Mouse (Mus musculus) mature B cell (primary cell): Measurements from ENCODE around the gene Tlcd2.
"Not testable (repeated sequence)": the region's sequence is repeated elsewhere in the genome, so short reads cannot be mapped to it uniquely, and the experiment has no call there.

Experiments
- in situ Hi-C: fragments of 300-500 bp; cut with MboI; formaldehyde crosslinking; loops from 2 replicates; pipeline ENCODE4 v1.14.3; 2019

Gene Tlcd2

GRCm38 (mm10) chr11:75450304-75450908 lies 11.1 kb upstream of the Tlcd2 start:
- in situ Hi-C loops = no loop called here

DNA sequence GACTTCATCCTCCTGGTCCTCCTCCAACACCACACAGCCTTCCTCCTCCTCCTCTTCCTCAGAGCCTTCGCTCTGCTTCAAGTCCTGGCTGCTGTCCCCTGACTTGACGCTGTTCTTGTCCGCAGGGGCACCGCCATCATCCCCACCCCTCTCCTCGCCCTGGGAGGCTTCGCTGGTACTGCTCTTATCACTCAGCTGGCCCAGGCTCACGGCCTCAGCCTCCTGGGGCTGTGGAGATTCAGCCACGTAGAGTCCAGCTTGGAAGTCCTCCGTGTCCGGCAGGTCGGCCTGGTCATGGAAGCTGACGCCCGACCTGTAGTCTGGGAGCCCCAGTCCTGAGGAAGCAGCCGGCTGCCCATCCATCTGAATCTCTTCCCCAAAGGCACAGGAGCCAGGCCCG lies 10.6 kb upstream of the Tlcd2 start:
- in situ Hi-C loops = no loop called here

DNA sequence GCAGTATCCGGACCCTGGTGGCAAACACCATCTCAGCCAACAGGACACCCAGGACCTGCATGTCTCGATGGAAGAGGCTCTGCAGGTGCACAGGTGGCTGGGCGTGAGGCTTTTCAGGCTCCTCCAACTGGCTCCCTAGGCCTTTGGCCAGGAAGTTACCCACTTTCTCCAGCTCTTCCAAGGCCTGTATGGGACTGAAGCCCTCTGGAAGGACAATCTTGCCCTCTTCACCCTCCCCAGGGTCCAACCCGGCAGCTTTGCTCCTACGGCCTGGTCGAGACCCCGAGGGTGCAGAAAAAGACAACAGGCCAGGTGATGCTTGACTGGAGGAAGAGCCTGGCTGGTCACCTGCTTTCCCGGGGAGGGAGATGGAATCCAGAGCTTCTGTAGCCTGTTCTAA lies 9.4 kb upstream of the Tlcd2 start:
- in situ Hi-C loops = no loop called here

DNA sequence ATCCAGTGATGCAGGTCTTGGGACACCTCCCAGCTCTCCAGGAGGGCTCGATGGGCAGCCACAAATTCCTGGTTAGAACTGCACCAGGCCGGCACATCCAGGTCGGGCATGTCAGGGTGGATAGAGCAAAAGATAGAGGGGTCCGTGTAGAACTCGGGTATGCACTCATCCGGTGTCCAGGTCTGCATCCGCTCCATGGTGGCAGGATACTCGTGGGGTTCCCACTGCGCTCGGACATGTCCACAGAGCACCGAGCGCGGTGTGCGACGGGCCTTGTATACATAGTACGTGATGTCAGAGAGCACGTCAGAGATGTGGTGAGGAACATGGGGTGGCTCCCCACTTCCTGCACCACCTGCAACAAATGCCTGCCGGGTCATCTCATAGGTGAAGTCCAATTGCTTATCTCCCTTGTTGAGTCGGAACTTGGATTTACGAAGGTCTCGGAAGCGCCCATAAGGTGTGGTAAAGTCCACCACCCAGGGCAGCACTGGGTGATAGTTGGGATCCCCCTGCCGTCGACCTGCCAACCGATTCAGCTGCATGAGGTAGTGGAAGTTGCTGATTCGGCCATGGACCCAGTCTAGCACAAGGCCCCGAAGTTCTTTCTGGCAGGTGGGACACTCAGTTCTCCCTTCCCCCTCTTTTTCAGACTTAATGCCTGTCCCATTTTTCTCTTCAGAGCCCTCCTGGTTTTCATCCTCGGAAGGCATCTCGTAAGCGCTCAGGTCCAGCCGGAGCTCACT lies 8.5 kb upstream of the Tlcd2 start:
- in situ Hi-C loops = no loop called here

GRCm38 (mm10) chr11:75453991-75454930 lies 7.3 kb upstream of the Tlcd2 start, which contains the start of gene Wdr81:
TSS of gene Wdr81 (minus strand) at chr11:75454717.
- in situ Hi-C loops = no loop called here

DNA sequence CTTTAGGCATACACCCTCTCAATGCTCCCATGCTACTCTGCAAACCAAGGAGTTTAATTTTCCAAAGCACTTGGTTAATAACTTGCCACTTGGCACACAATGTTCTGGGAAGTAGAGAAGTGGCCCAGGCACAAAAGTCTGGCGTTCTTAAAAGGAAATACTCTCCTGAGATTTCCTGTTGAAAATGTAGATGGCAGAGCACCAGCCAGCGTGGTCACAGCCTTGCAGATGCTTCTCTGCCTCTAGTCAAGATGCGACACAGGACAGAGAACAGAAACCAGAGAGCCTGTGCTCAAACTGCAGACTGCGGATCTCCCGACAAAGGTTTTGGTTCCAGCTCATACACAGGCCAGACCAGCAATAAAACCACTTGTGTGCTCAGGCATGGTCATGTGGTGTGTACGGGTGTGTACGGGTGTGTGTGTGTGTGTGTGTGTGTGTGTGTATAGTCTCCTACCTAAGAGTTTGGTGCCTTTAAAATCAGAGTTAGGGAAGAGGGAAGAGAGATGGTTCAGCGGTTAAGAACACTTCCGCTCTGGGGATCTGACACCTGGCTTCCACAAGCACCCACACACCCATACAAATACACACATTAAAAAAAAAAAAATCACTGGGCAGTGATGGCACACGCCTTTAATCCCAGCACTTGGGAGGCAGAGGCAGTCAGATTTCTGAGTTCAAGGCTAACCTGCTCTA lies 6.3 kb upstream of the Tlcd2 start:
- in situ Hi-C loops = no loop called here

- in situ Hi-C loops = not testable (repeated sequence)
Observed at GRCm38 (mm10) chr11:75455971-75456370, 5.5 kb upstream of the Tlcd2 start.

GRCm38 (mm10) chr11:75456440-75456871 lies 5.1 kb upstream of the Tlcd2 start:
- in situ Hi-C loops = no loop called here

- in situ Hi-C loops = no loop called here
Observed at GRCm38 (mm10) chr11:75458169-75458568, 3.3 kb upstream of the Tlcd2 start.

DNA sequence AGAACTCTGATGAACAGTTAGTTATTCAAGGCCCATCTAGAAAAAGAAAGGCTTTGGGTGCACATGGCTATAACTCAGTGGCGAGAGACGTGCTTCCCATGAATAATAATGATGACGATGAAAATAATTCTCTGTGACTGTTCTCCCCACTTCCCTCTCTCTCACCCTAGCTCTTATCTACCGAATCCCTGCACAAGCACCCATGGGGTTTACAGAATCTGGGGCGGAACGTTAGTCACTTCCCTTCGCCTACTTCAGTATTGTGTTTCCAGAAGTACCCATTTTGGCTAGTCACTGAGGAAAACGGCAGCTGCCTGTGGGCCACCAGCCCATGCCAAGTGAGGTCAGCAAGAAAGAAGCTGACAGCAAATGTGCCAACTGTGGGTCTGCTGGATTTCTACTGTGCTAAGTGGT lies 2.9 kb upstream of the Tlcd2 start:
- in situ Hi-C loops = no loop called here

- in situ Hi-C loops = no loop called here
Observed at GRCm38 (mm10) chr11:75459141-75459711, 2.3 kb upstream of the Tlcd2 start.

DNA sequence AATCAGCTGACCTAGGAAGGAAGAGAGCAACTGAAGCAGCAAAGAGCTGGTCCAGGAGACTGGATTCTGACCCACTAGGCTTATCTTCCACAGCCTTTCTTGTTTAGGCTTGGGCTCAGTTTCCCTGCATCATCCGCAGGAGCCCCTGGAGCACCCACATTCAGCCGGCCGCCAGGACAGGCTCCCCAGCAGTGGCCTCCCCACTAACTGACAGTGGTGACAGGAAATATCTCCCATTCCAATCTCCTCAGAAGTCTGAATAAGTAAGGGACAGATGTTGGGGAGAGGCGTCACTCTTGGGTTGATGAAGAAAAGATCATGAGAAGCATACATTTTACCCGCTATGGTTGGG lies 1.8 kb upstream of the Tlcd2 start:
- in situ Hi-C loops = no loop called here

DNA sequence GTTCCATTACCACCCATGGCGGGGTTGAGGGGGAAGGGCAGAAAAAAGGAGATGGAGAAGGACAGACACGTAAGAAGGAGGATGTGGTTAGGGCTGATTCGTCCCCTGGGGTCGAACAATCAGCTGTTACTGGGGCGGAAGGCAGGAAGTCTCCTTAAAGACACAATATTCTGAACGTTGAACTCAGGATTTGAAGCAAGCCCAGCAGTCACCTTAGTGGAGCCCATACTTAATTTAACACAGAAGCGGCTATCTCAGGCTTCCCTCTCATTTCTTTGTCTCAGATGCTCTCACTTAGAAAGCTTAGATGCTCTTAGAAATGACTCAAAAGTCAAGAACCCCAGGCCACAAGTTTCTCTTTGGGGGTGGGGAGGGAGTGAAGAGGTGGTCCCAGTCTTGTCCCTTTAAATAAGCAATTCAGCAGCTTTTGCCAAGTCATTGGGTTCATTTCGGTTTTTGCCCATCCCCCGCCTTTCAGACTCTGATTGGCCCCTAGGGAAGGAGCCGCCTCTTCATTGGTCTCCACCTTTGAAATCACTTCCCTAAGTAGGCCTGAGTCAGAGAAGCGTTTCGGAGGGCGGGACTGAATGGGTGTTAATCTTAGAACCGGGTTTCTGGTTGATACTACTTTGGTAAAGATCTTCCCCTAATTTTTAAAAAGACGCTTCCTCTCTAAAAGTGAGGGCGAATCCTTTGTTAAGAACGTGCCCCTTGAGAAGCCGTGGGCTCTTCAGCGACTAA lies 1.2 kb upstream of the Tlcd2 start:
- in situ Hi-C loops = no loop called here

- in situ Hi-C loops = no loop called here
Observed at GRCm38 (mm10) chr11:75461743-75462252, 283 bp downstream of the Tlcd2 start.

- in situ Hi-C loops = no loop called here
Observed at GRCm38 (mm10) chr11:75462253-75462783, 803 bp downstream of the Tlcd2 start.

- in situ Hi-C loops = no loop called here
Observed at GRCm38 (mm10) chr11:75462865-75463336, 1.4 kb downstream of the Tlcd2 start.

DNA sequence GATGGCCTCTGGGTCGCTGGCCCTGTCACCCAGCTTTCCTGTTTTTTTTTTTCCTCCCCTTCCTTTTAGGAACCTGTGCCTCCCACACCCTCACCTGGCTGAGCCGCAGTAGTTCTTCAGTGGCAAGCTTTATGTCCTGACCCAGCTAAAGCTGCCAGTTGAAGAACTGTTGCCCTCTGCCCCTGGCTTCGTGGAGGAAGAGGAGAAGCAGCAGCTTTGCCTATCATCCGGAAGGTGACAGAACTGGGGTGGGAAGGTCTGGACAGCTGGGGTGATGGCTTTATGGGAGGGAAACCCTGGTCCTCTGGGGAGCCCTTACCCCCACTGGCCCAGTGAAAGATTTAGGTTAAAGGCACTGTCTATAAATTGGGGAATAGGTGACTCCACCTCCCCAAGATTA lies 2.1 kb downstream of the Tlcd2 start:
- in situ Hi-C loops = no loop called here

DNA sequence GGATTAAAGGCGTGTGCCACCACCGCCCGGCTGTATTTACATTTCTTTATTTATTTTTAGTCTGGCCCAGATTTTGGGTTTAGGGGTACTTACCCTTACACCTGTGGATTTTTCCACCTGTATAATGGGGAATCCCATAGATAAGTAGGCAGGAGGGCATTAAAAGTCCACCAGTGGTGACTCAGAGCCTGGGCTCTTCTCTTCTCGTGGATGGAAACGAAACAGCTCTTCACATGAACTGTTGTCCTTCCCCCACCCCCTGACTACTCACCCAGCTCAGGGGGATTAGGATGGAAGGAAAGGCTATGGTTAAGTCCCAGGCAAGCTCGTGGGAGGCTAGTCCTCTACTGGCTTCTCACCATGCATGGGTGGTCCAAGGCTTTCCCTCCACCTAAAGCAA lies 2.9 kb downstream of the Tlcd2 start:
- in situ Hi-C loops = no loop called here

DNA sequence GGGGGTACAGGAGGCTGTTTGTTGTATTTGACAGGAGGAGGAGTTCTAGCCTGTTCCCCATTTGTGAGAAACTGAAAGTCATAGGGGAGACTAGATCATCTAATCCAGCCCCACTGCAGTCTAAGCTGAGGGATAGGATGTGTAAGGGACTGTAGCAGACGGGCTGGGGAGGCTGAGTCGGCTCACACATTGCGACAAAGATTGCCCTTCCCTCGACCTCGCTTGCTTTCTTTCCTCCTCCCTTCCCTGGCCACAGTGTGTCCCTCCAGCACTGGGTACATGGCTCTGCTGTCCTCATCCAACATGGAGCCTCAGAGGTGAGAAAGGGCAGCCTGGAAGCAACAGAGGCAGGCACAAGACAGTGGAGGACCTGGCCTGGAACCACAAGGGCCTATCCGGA lies 3.5 kb downstream of the Tlcd2 start:
- in situ Hi-C loops = no loop called here
